7 mouse cellular contexts compared by ENCODE assay signal in the genomic region with DNA sequence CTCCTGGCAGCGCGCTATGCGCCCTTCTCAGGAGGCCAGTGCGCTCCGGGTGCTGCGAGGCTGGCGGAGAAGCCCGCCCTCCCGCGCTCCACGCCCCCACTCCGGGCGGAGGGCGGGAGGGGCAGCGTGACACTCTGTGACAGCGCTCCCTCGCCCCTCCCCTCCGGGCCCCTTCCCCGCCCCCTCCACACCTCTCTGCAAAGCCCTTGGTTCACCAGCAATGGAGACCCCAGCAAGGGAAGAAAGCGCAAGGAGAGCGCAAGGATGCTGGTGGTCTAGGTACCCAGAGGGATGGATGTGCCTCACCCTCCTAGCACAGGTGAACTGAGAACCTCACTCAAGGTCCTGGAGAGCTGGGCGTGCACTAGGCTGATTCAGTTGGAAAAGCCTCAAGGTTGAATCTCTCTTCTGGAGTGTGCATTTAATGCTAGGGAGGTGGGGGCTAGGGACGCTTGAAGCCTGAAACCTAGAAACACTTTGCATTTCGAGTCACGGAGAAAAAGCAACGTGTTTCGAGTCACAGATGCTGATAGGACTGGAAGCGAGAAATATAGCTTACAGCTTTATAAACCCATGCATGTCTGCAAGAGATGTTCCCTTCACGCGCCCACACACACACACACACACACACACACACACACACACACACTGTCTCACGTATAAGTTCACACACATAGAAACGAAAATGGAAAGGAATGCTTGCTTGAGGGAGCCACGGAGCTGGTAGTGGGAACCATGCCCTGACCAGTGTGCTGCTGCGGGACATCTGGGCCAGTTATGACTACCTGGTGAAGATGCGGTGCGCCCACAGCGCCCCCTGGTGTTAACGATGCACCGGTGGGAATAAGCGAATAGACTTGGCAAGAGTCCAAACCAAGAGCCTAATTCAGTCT. TPM values are rescaled to one million over a fixed set of nuclear protein-coding genes. Genes with fewer than 3 reads are reported as not detected.
DNase-seq lines count a peak whose midpoint lies in the region; ATAC-seq lines count a peak whose summit lies in the region.

TSS of gene Stum (minus strand) at position 106 of the 893 bp plus-strand sequence.

- ATAC-seq in common myeloid progenitor, adult 5-6 weeks (replicated peaks; ENCODE audit: low read depth, poor library complexity, severe bottlenecking), result peak; percentile 70
- peak; percentile 77 for ATAC-seq in inflammation-experienced regulatory T-cells, adult 6 months
- ATAC-seq in megakaryocyte-erythroid progenitor cell, adult 5-6 weeks (replicated peaks; ENCODE audit: low FRiP score, low TSS enrichment, poor library complexity, severe bottlenecking), result peak; percentile 68

- intact Hi-C loops in gastrocnemius, postnatal 14 days (cut with DNase I; ENCODE audit: low total_unique reads), result loop anchor here (2.0 kb wide), 1 partner anchor 49 kb away; no protein-coding TSS in a partner anchor
- intact Hi-C loops in left cerebral cortex, postnatal 10 days (cut with DNase I), result loop anchor here (5.0 kb wide), 3 partner anchors 51 to 79 kb away; no protein-coding TSS in a partner anchor

- peak; percentile 23 for DNase-seq in adipocyte (ENCODE audit: low spot score)
- DNase-seq in gastrocnemius, postnatal 14 days, result peak; percentile 77
- DNase-seq in left cerebral cortex, postnatal 10 days (ENCODE audit: extremely low spot score in 1 of 2, low spot score in 2 of 2), result peak in 1 of 2 experiments; percentile 79
- peak; percentile 75 for DNase-seq in right cerebral cortex, postnatal 4 days

RNA-seq across cellular contexts. Expression of gene Stum, which starts in this region (rescaled TPM):
- total RNA-seq in common myeloid progenitor, adult 5-6 weeks (2017), result not detected in 2 replicates
- 1 to 10 TPM; 1.2 TPM for total RNA-seq in gastrocnemius, postnatal 14 days (2021)
- not detected for polyA plus RNA-seq in inflammation-experienced regulatory T-cells, adult 6 months (2017; shearing (Covaris generic))
- total RNA-seq in left cerebral cortex, postnatal 10 days (2021), result 100 to 1,000 TPM; 131 to 139 TPM
- not detected in 2 replicates for total RNA-seq in megakaryocyte-erythroid progenitor cell, adult 5-6 weeks (2014; fragmentation: Nextera tagmentation)
- not detected in 2 replicates for total RNA-seq in megakaryocyte-erythroid progenitor cell, adult 5-6 weeks (2017)

Comparison
In these comparisons a context has a peak if more than half of its experiments do, and no peak if none do; other contexts are left out.
1. RNA of gene Stum (total RNA-seq): 131 to 139 TPM in left cerebral cortex, postnatal 10 days; 1.2 TPM in gastrocnemius, postnatal 14 days, not detected in common myeloid progenitor, adult 5-6 weeks and not detected in megakaryocyte-erythroid progenitor cell, adult 5-6 weeks; every median in the first group is over 10 times any median in the second.
2. Peak in ATAC-seq in common myeloid progenitor, adult 5-6 weeks; RNA of the gene not detected or under 1 TPM.
3. Peak in ATAC-seq in inflammation-experienced regulatory T-cells, adult 6 months; RNA of the gene not detected or under 1 TPM.
4. Peak in ATAC-seq in megakaryocyte-erythroid progenitor cell, adult 5-6 weeks; RNA of the gene not detected or under 1 TPM.
5. Peak in every context shown above with its lines, with median percentiles within 50 percentile points of each other: ATAC-seq.